Mouse (Mus musculus) kidney, embryonic 14.5 days (tissue): Measurements from ENCODE around the gene Cyp46a1. TPM values are rescaled to one million over a fixed set of nuclear protein-coding genes. Genes with fewer than 3 reads are reported as not detected.

Experiments
- ATAC-seq: fragments of 200-750 bp; cut with Nextera tagmentation; 2 replicates; pipeline ENCODE4 v1.8.0; 2017; ENCODE audit warnings: moderate number of reproducible peaks, mild to moderate bottlenecking, moderate TSS enrichment, moderate library complexity; ENCODE audit not compliant: low FRiP score, low TSS enrichment
- H3K27ac ChIP-seq: fragments of 300-500 bp; sonication (generic); 2 replicates; pipeline ENCODE4 v1.5.1; 2014; ENCODE audit warnings: low read depth, mild to moderate bottlenecking, low read length, moderate library complexity, mixed read lengths
- H3K27me3 ChIP-seq: fragments of 300-500 bp; sonication (generic); 2 replicates; pipeline ENCODE4 v1.6.1; 2014; ENCODE audit warnings: mild to moderate bottlenecking, low read length; ENCODE audit not compliant: control insufficient read depth, insufficient read depth
- H3K36me3 ChIP-seq: fragments of 300-500 bp; sonication (generic); 2 replicates; pipeline ENCODE4 v1.6.1; 2014; ENCODE audit warnings: low read length, mixed read lengths; ENCODE audit not compliant: control insufficient read depth, insufficient read depth
- H3K4me1 ChIP-seq: fragments of 300-500 bp; sonication (generic); 2 replicates; pipeline ENCODE4 v1.6.1; 2014; ENCODE audit warnings: low read length, mixed read lengths; ENCODE audit not compliant: control insufficient read depth, insufficient read depth
- H3K4me2 ChIP-seq: fragments of 300-500 bp; sonication (generic); replicated peaks from 2 replicates; pipeline ENCODE4 v1.6.1; 2014; ENCODE audit warnings: low read depth, mild to moderate bottlenecking, low read length
- H3K4me3 ChIP-seq: fragments of 300-500 bp; sonication (generic); 2 replicates; pipeline ENCODE4 v1.5.1; 2014; ENCODE audit warnings: mild to moderate bottlenecking, low read length
- H3K9ac ChIP-seq: fragments of 300-500 bp; sonication (generic); 2 replicates; pipeline ENCODE4 v1.6.1; 2014; ENCODE audit warnings: low read depth, mild to moderate bottlenecking, low read length, moderate library complexity
- H3K9me3 ChIP-seq: fragments of 300-500 bp; sonication (generic); 2 replicates; pipeline ENCODE4 v1.6.1; 2016; ENCODE audit warnings: low read length; ENCODE audit not compliant: control insufficient read depth
- WGBS: fragments of 180-500 bp; shearing (Covaris S2); extraction: QIAGEN DNeasy Blood & Tissue Kit; methylation state at CpG from one replicate; pipeline ENCODE4 v1.1.7; 2014; 5-methylcytosine and 5-hydroxymethylcytosine counted together
- polyA plus RNA-seq: library from polyadenylated mRNA; unstranded; fragments of >200 nt; fragmentation: Nextera tagmentation; extraction: Ambion mirVana; gene quantifications from 2 replicates; pipeline ENCODE4 v1.2.1, GENCODE M21; 2014

Gene Cyp46a1
- polyA plus RNA-seq, 1 experiment from 2014 or later = 4.7 TPM

GRCm38 (mm10) chr12:108363796-108364195 is 29.6 kb downstream of the Cyp46a1 start:
- H3K36me3 ChIP-seq = no peaks in the 10 kb centered on the region
- H3K27me3 ChIP-seq = no peaks in the 10 kb centered on the region
- no peaks in the 10 kb centered on the region for H3K9me3 ChIP-seq
- peaks cover 4% of the 10 kb centered on the region; the same call in 1 of the 2 replicates for H3K4me1 ChIP-seq
- peak; percentile 78 for ATAC-seq
- H3K9ac ChIP-seq = no peak overlapping the region
- H3K27ac ChIP-seq = no peak overlapping the region
- H3K4me3 ChIP-seq = no peak overlapping the region
- WGBS = 5% methylated on average over 5 of the region's 5 CpGs
- H3K4me2 ChIP-seq = no peak overlapping the region

GRCm38 (mm10) chr12:108365340-108365739 is 31.2 kb downstream of the Cyp46a1 start:
- H3K36me3 ChIP-seq = no peaks in the 10 kb centered on the region
- peaks cover 10% of the 10 kb centered on the region; the same call in 1 of the 2 replicates for H3K4me1 ChIP-seq
- no peak overlapping the region for H3K4me3 ChIP-seq
- H3K27me3 ChIP-seq = no peaks in the 10 kb centered on the region
- H3K27ac ChIP-seq = no peak overlapping the region
- H3K4me2 ChIP-seq = no peak overlapping the region
- no peaks in the 10 kb centered on the region for H3K9me3 ChIP-seq
- H3K9ac ChIP-seq = no peak overlapping the region
- ATAC-seq = peak; percentile 10; the same call in 1 of the 2 replicates
- WGBS = 33% methylated on average over 3 of the region's 3 CpGs

GRCm38 (mm10) chr12:108365868-108366267 is 31.7 kb downstream of the Cyp46a1 start:
- H3K4me1 ChIP-seq = peaks cover 15% of the 10 kb centered on the region; the same call in 1 of the 2 replicates
- no peaks in the 10 kb centered on the region for H3K36me3 ChIP-seq
- no peaks in the 10 kb centered on the region for H3K9me3 ChIP-seq
- no peak overlapping the region for H3K4me2 ChIP-seq
- no peaks in the 10 kb centered on the region for H3K27me3 ChIP-seq
- no peak overlapping the region for H3K9ac ChIP-seq
- no peak for ATAC-seq
- H3K4me3 ChIP-seq = no peak overlapping the region
- no peak overlapping the region for H3K27ac ChIP-seq
- 47% methylated on average over 7 of the region's 7 CpGs for WGBS

- Histone ChIP-seq H3K9me3 (no peaks in the 10 kb centered on the region), H3K9ac (no peak overlapping the region), H3K27ac (no peak overlapping the region), H3K36me3 (no peaks in the 10 kb centered on the region), H3K4me3 (no peak overlapping the region), H3K4me2 (no peak overlapping the region), H3K4me1 (peaks cover 22% of the 10 kb centered on the region), H3K27me3 (no peaks in the 10 kb centered on the region)
- no peak for ATAC-seq
- WGBS = 77% methylated on average over 2 of the region's 2 CpGs
These were observed 33.7 kb downstream of the Cyp46a1 start for GRCm38 (mm10) chr12:108367909-108368308.

GRCm38 (mm10) chr12:108368921-108369320 is 34.7 kb downstream of the Cyp46a1 start:
- Histone ChIP-seq H3K4me3 (no peak overlapping the region), H3K4me2 (no peak overlapping the region), H3K9ac (no peak overlapping the region), H3K36me3 (no peaks in the 10 kb centered on the region), H3K27ac (0 out of 2 replicates have a peak overlapping the region, but pooled peaks have one; percentile 1), H3K9me3 (no peaks in the 10 kb centered on the region), H3K4me1 (peaks cover 23% of the 10 kb centered on the region), H3K27me3 (no peaks in the 10 kb centered on the region)
- no peak for ATAC-seq
- WGBS = 53% methylated on average over 5 of the region's 5 CpGs

GRCm38 (mm10) chr12:108370596-108371428 is 36.6 kb downstream of the Cyp46a1 start, which contains the start of gene Eml1:
Eml1 (plus strand) TSS chr12:108370957.
- WGBS = 47% methylated on average over 19 of the region's 19 CpGs
- Histone ChIP-seq H3K36me3 (no peaks in the 10 kb centered on the region), H3K4me3 (no peak within 1 kb of the TSS), H3K4me1 (peaks cover 31% of the 10 kb centered on the region), H3K27me3 (no peaks in the 10 kb centered on the region), H3K27ac (peak within 1 kb of the TSS; percentile 30; the same call in 1 of the 2 replicates), H3K9ac (0 out of 2 replicates have a peak within 1 kb of the TSS, but pooled peaks have one; percentile 19), H3K4me2 (no peak within 1 kb of the TSS), H3K9me3 (no peaks in the 10 kb centered on the region)
- peak; percentile 28; the same call in 1 of the 2 replicates for ATAC-seq

GRCm38 (mm10) chr12:108371429-108371765 is 37.2 kb downstream of the Cyp46a1 start:
- Histone ChIP-seq H3K4me2 (no peak overlapping the region), H3K9ac (0 out of 2 replicates have a peak overlapping the region, but pooled peaks have one; percentile 19), H3K9me3 (no peaks in the 10 kb centered on the region), H3K4me3 (no peak overlapping the region), H3K27me3 (no peaks in the 10 kb centered on the region), H3K27ac (peak overlapping the region; percentile 30; the same call in 1 of the 2 replicates), H3K36me3 (no peaks in the 10 kb centered on the region), H3K4me1 (peaks cover 32% of the 10 kb centered on the region)
- 45% methylated on average over 6 of the region's 6 CpGs for WGBS
- ATAC-seq = no peak

- ATAC-seq = no peak
- 87% methylated on average over 17 of the region's 17 CpGs for WGBS
- Histone ChIP-seq H3K4me1 (peaks cover 32% of the 10 kb centered on the region), H3K27me3 (no peaks in the 10 kb centered on the region), H3K4me3 (no peak overlapping the region), H3K36me3 (no peaks in the 10 kb centered on the region), H3K27ac (no peak overlapping the region), H3K4me2 (no peak overlapping the region), H3K9ac (no peak overlapping the region), H3K9me3 (no peaks in the 10 kb centered on the region)
These were observed 38.1 kb downstream of the Cyp46a1 start for GRCm38 (mm10) chr12:108372241-108372640.

GRCm38 (mm10) chr12:108373611-108374010 is 39.4 kb downstream of the Cyp46a1 start:
- no peak overlapping the region for H3K4me3 ChIP-seq
- WGBS = 16% methylated on average over 9 of the region's 9 CpGs
- ATAC-seq = no peak; the same call in 1 of the 2 replicates
- H3K4me1 ChIP-seq = peaks cover 32% of the 10 kb centered on the region
- no peak overlapping the region for H3K4me2 ChIP-seq
- no peak overlapping the region for H3K9ac ChIP-seq
- no peaks in the 10 kb centered on the region for H3K36me3 ChIP-seq
- no peaks in the 10 kb centered on the region for H3K9me3 ChIP-seq
- no peaks in the 10 kb centered on the region for H3K27me3 ChIP-seq
- peak overlapping the region; percentile 14; the same call in 1 of the 2 replicates for H3K27ac ChIP-seq
